Mouse (Mus musculus): ENCODE measurements at regions not wholly inside any gene's neighbourhood (a gene's known extent, or its start where the extent isn't known, plus 50 kb on each side); places are given as distances from the start of the nearest gene placed in this dataset.

- no peak for DNase-seq
These were observed 385.8 kb upstream of the Zdhhc25 start for GRCm38 (mm10) chr15:88214286-88214685.

DNA sequence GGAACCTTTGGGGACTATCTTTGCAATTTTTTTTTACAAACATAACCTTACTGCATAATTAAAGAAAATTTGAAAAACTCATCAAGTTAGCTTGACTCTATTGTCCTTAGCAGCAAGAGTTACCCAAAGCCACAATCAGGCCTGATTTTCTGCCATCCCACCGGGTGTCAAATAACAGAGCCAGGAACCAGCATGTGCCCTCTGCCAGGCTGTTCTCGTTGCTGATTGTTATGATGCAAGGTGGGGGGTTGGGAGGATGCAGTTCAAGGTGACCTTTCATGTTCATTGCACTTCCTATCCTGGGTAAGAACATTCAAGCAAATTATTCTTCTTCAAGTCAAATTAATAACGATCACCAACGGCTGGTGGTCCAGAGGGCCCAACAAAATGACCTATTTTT is 370.6 kb upstream of the Zdhhc25 start:
- DNase-seq = no peak

GRCm38 (mm10) chr15:88244606-88245005 is 355.5 kb upstream of the Zdhhc25 start:
- DNase-seq = no peak

DNA sequence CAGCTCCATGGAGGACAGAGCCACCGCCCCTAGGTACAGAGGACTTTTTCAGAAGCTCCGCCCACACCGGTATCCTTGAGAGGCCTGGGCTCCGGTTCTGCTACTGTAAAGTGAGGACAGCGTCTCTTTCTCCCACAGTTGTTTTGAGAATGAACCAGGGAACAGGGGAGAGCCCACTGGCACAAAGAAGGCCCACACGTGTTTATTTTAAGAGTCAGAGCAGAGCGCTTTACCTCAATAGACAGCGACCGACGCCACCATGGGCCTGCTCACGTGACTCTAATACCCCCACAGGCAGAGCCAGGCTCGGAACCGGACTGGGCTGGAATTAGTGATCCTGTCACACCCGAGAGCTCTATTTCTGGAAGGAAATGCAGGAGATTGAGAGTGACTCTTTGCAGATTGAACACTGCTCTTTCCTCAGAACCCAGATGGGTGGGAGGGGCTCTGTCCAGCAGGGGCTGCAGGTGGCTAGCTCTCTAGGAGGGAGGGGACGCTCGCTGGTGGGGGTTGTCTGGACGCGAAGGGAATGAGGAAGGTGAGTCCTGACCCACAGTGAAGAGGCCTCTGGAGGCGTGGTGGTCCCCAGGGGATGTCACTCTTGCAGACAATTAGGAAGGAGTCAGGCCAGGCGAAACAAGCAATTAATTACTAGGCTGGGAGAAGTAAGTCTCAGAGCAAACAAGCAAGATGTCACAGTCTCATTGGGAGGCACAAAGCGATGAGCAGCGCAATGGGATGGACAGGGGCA is 354.4 kb upstream of the Zdhhc25 start:
- DNase-seq = no peak

DNA sequence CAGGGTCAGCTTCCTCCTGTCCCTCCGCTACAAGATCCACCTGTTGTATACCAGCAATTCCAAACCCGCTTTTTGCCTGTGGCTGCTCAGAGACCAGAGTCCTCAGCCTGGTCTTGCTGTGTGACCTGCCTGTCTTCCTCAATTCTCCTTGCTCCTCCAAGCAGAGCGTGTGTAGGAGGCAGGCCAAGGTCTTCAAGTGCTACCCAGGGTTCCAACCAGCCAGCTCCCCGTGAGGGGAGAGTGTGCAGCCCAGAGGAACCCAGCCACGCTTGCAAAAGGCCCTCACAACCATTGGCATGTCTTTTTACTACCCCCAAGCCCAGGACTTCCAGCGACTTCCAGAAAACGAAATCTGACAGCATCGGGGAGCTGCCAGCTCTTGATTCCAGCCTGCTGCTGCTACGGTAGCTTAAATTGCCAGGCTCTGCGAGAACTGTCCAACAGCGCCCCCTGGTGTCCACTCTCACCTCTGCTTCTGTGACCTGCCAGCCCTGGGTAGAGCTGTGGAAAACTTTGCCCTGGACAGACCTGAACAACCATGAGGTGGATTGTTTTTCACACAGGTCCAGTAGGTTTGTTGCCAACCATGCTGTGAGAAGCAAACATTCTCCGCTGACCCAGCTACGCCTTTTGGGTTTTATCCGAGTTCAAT is 352.0 kb upstream of the Zdhhc25 start:
- DNase-seq = peak in 1 of 2 experiments; percentile 43

DNA sequence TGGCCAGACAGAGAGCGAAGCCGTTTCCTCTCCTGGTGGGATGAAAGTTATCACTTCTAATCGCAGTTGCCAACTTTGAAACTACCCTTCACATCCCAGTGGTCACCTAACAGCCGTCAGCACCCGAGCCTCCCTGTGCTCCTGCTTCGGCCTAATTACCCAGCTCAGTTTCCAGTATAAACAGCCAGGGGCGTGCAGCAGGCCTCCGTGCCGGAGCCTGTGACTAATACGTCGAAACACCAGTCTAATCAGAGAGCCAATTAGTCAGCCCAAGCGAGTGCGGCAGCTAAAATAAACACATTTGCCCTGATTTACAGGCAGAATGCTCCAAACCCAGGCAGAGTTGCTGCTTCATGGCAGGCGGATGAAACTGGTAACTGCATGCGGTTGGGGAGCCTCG is 312.1 kb upstream of the Zdhhc25 start:
- no peak for DNase-seq

DNA sequence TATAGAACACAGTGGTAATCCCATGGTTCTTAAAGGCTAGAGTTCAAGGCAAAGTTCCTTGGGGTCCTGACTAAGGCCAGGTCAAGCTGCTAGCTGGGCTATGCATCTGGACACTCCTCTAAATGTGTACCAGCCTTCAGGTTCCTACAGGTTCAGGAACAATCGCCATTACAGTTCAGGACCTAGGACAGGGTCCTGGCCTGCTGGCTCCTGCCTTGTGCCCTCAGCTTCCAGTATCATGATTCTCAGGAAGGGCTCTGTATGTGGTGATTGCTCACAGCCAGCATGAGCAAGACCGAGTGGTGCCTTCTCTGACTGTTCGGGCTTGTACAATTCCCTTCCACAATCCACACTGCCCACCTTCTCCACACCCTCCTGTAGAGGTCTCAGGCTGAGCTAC is 311.4 kb upstream of the Zdhhc25 start:
- DNase-seq = no peak

GRCm38 (mm10) chr15:88290740-88291363 is 309.2 kb upstream of the Zdhhc25 start:
- no peak for DNase-seq

GRCm38 (mm10) chr15:88299061-88299460 is 301.0 kb upstream of the Zdhhc25 start:
- DNase-seq = no peak

DNA sequence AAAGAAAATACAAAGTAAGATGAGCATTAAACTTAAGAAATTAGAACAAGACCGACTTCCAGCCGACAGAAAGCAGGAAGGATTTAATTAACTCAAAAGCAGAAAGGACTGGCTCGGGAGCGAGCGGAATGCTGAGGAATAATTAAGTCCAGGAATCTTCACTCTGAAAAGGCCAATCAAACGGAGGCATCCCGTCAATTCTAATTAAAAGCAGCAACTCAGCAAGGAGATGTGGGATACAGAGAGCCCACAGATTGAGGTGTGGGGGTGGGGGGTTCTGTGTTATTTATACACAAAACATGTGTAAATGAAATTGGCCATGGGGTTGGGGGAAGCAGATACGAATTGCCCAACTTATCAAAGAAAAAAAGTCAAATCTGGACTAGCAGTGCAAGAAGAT is 288.9 kb upstream of the Zdhhc25 start:
- DNase-seq = no peak

DNA sequence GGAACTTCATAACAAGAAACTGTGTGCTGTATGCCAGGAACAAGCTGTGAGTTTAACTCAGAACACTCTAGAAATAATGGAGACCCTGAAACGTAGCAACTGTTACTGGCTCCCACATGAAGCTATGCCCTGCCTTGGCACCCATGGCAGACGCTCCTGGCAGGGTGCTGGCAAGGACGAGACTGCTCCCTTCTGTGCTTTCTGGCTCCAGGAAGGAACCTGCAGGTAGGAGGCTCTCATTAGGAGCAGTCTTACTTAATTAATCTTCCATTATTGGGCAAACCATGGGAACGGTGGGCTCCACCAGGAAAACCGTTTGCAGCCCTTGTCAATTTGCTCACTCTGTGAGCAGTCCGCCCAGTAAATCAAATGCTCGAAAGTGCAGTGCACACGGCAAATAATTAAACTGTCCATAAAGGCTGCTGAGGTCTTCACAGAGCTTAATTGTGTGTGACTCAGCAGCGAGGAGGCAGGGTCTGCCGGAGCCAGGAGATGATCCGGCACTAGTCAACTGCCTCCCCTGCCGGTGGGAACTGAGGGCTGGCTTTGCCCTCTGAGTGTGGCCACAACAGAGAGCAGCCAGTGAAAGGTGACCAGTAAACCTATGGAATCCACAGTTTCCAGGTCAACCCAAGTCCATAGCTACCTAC is 285.2 kb upstream of the Zdhhc25 start:
- no peak for DNase-seq

DNA sequence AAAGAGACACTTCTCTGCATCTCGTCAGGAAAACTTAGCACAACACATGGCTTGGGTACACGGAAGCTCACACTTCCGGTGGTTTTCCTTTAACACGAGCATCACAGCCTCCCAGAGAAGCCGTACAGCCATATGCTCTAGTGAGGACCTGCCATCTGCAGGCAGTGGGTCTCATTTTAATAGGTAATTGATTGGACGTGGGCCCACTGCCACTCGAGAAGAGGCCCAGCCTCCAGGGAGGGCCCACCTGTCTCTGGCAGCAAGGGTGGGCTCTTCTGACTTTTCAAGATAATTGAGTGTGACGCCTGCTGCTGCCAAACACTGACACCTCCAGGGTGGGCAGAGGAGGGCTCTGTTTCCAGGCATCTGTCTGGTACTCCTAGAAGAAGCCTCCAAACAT is 282.1 kb upstream of the Zdhhc25 start:
- DNase-seq = no peak

DNA sequence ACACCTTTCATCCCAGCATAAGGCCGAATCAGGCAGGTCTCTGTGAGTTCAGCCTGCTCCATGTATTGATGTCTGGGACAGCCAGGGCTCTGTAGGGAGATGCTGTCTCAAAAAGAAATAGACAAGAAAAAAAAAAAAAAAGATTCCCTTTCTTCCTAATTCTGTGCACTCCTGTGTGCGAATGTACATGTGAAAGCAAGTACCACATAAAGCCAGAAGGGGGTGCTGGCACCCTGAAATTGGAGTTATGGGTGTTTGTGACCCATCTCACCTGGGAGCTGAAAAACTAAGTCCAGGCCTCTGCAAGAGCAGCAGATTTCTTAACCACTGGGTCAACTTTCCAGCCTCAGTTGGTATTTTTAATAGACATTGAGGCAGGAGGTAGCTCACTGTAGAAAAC is 280.6 kb upstream of the Zdhhc25 start:
- no peak for DNase-seq

DNA sequence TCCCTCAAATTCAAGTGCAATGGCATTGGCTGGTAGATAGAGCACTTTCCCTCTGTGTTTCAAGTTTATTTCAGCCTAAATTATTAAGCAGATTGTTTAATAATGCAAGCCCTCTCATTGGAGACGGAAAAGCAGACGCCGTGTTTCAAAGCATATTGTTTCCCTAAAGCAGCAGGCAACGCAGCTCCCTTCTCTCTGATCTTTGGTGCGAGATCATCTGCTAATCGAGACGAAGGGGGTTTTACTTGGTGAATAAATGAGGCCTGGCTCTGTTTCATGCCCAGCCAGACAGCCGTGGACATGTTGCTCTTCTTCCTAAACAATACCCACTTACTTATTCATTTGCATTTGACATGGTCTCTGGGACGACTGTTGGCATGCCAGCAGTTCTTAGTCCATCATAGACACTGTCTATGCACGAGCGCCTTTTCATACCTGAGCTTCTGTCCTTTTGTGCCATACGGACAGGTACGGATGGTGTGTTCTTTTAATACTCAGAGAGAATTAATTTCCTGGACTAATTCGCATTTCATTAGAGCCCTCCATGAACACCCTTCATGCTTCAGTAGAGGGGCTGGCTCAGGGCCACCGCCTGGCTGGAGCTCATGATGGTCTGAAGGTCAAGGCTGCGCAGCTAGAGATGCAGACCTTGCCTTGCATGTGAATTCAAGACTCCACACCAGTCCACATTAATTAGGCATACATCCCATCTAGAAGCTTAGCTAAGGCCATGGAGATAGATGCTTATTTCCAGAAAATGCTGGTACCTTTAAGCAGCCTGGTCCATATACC is 276.3 kb upstream of the Zdhhc25 start:
- DNase-seq = no peak

DNA sequence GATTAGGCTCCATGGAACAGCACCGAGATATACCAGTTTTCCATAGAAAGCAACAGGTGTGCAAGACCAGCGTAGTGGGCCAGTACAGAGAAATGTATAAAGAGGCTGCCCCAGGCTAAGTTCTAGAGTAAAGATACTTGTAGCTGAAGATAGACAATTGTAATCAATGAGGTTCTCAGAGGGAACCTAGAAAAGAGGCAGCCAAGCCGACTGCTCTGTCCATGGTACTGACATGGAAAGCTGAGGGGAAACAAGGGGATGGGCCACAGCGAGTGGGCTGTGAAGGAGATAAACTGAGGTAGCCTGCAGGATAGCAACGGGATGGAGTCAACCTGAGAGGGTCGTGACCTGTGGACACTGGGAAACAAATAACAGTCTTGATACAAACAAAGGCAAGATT is 275.0 kb upstream of the Zdhhc25 start:
- no peak for DNase-seq

DNA sequence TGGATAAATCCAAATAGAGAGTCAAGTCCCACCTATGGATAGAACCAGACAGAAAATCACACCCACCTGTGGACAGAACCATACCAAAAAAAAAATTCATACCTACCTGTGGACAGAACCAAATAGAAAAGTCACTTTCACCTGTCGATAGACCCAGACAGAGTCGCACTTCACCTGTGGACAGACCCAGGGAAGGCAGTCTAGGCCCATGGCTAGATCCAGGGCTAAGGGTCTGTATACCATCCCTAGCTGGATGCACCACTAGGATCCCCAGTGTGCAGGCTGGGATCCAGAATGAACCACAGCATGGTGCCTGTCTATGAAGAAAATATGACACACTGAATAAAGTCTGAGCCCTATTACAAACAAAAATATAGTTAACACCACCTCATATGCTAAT is 246.9 kb upstream of the Zdhhc25 start:
- DNase-seq = no peak

GRCm38 (mm10) chr15:88360375-88361035 is 239.6 kb upstream of the Zdhhc25 start:
- DNase-seq = no peak

DNA sequence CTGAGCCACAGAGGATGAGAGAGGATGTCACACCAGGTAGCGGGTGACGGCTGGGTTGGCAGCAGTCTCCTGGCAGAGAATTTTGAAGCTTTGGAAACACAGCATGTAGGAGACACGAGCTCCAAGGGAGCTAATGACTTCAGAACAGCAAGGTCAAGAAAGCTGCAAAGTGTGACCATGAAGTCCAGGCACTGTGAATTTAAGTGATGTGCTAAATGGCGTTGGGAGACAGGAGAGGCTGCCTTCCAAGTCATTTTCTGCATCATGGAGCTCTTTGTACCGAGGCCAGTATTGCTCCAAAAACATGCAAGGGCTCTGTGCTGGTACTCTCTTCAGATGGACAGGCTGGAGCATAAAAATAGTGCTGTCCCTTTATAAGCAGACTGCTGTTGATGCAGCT is 238.8 kb upstream of the Zdhhc25 start:
- no peak for DNase-seq

DNA sequence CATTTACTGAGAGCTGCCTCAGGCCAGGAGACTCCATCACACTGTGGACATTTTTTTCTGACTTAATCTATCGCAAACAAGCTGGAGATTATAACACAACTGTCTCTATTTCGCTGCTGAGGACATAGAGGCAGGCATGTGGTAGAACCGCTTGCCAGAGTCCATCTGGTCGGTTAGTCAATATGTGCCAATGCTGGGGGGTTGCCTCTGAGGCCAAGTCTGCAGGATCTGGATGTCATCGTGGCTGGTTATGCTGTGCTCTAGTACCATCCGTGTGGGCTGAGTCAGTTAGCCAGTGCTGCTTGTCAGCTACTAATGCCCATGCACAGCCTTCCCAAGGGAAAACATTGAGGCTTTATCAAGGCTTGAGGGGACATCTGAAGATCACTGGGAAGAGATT is 237.1 kb upstream of the Zdhhc25 start:
- no peak for DNase-seq

DNA sequence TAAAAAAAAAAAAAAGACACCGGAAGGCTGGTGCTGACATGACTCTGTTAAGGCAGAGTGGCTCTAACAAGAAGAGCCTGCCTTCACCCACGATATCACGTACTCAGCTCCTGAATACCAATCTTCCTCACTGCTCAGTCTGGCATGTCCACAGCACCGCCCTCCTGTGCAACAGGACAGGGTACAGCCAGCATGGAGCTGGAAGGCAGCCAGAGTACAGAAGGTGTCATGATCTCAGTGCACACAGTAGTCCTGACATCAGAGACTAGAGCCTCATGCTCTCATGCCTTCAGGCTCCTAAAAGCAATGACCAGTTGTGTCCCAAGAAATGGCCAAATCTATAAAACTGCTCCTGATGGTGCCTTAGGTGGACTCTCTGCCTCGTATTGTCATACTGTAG is 229.7 kb upstream of the Zdhhc25 start:
- no peak for DNase-seq

DNA sequence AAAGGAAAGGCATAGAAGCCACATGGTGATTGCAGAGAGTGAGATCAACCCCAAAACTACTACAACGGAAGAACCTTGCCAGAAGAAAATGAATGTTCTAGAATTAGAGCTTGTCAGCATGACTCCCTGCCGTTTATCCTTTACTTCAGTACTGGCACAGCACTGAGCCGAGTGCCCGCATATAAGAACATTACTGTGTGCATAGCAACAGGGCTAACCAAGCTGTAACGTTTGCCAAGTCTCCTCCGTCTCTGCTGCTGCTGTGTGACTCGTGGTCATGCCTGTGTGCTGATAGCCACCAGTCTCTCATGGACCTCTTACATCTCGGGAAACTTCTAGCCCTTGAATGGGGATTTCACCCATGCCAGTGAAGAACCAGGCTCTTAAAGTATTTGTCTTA is 228.1 kb upstream of the Zdhhc25 start:
- DNase-seq = no peak

DNA sequence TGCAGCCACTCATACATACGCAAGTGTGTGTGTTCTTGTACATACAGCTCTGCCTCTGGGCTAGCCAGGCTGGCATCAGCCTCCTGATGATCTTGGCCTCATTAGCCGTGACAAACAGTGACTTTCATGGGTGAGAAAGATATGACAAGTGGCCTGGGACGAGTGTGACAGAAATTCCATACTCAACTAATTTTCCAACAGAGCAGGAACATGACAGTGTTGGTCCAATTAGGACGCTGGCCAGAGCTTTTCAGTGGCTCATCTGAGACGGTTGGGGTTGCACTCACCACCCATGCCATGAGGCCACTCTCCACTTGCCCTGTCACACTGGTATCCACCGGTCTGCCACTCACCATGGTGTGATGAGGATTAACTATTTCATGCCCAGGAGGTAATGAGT is 226.2 kb upstream of the Zdhhc25 start:
- DNase-seq = no peak

Data from spleen, adult 18-20 months (tissue).